Mouse (Mus musculus): ENCODE results near the gene Mtr.

DNA sequence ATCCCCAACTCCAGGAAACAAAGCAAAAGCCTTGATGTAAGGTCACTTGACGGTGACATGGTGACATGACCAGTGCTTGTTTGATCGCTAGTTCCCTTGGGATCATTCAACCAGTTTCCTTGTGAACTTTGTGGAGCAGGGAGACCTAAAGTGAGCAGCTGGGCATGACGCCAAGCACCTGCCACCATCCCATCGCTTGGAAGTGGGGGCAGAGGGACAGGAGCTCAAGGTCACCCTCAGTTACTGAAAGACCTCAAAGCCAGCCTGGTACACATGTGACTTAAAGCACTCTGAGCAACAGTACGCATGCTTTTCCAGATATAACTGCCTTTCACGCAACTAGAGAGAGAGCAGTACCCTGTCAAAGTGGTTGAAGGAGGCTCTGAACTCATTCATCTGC lies 16.8 kb upstream of the Mtr start:
- no peak for TF ChIP-seq POLR2A (IDR thresholded peaks at IDR 0.05; ENCODE audit: borderline replicate concordance, low read depth, low read length)
- no peak for TF ChIP-seq CTCF (IDR thresholded peaks at IDR 0.05; ENCODE audit: low read depth, low read length)
